Mouse (Mus musculus) thymus, adult 2 months (tissue): ENCODE results near the gene Ifnl2.

Experiments used
- CTCF ChIP-seq: fragments of 200-500 bp; IDR thresholded peaks from 2 replicates; pipeline ENCODE4 v1.5.1; 2012; ENCODE audit warnings: mild to moderate bottlenecking, control low read depth, low read length, moderate library complexity, borderline replicate concordance; ENCODE audit not compliant: control insufficient read depth, poor library complexity, insufficient read depth; ENCODE audit errors: extremely low read depth
- POLR2A ChIP-seq: fragments of 200-500 bp; IDR thresholded peaks from 2 replicates; pipeline ENCODE4 v1.6.1; 2012; ENCODE audit warnings: mild to moderate bottlenecking, low read length, control low read depth, moderate library complexity; ENCODE audit not compliant: control insufficient read depth, poor library complexity, insufficient read depth; ENCODE audit errors: extremely low read depth

GRCm38 (mm10) chr7:28553076-28553475, 42.8 kb upstream of the Ifnl2 start:
- TF ChIP-seq CTCF (no peak), POLR2A (no peak)
